Mouse (Mus musculus): ENCODE data around the gene Gm13304.
"Not testable (repeated sequence)": the region's sequence is repeated elsewhere in the genome, so short reads cannot be mapped to it uniquely, and the experiment has no call there.

Gene Gm13304

DNA sequence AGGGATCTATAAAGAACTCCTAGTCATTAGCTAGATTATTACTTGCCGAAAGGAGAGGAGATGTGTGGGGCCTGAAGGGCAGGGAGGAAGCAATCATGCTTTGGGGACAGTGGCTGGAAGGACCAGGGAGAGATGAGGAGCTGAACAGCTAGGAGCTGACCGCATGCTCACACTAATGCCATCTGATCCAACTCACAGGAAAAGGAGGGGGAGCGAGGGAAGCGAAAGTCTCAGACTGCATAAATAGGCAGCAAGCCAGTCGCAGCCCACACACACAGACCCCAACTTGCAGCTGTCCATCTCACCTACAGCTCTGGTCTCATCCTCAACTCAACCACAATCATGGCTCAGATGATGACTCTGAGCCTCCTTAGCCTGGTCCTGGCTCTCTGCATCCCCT is at the start of gene Gm13304:
Gm13304 (plus strand) TSS at position 301 of the 400 bp plus-strand sequence.
- not testable (repeated sequence) for DNase-seq (ENCODE audit: low spot score in 2 of 2)

DNA sequence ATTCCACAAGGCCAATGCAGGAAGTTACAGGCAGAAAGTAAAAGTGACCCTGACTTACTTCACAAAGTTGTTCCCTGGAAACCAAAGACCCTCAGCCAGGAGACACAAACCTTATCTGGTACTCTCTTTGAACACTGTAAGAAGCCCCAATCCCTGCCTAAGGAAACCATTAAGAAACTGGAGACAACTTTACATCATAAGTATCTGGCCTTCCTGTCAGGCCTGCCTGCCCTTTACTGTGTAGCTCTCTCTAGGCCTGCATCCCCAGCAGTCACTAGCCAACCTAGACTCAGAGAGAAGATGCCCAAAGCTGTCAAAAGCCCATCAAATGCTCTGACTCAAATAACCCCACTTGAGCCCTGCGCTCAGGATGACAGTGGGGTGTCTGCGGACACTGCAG is 23.7 kb upstream of the Gm13304 start, which contains the start of gene Gm3893:
Gm3893 (plus strand) TSS at position 301 of the 400 bp plus-strand sequence.
- not testable (repeated sequence) for DNase-seq (ENCODE audit: low spot score in 2 of 2)

DNA sequence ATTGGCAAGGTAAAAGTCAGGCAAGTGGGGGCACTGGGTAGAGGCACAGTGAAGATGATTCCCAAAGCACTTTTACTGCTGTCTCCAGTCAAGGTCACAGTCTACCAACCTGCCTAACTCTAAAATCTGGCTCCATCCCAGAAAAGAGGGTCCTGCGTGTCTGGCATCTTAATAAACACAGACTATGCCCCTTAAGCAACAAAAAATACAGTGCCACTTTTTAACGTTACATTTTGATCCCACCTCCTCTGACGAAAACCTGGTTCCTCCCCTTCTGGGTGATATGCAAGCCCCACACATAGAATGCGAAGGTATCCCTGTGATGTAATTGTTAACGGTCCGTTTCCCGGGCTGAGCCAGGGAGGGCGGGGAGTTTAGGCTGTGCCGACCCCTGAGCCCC is 38.5 kb downstream of the Gm13304 start, which contains the start of gene Gm13306:
Gm13306 (plus strand) TSS at position 301 of the 400 bp plus-strand sequence.
- DNase-seq (ENCODE audit: low spot score in 2 of 2), result not testable (repeated sequence)

Measured in urinary bladder, postnatal 36 days (tissue).